Mouse (Mus musculus) activated CD4-positive, CD25-positive, alpha-beta regulatory T cell (primary cell): ENCODE results near the gene Papolb. TPM values are rescaled to one million over a fixed set of nuclear protein-coding genes. Genes with fewer than 3 reads are reported as not detected.

ENCODE experiments used
- polyA plus RNA-seq, 2 experiments: library from polyadenylated mRNA; unstranded; fragments of 100-300 nt; shearing (Covaris generic); gene quantifications; one replicate each; pipeline ENCODE4 v1.2.1; 2017

Gene Papolb
- polyA plus RNA-seq: not detected

GRCm38 (mm10) chr5:142529915-142530314 lies at the start of gene Papolb:
Gene Papolb (minus strand): TSS chr5:142530076.

GRCm38 (mm10) chr5:142550706-142551652 lies 21.1 kb upstream of the Papolb start, which contains the start of gene Radil:
Gene Radil (minus strand): TSS chr5:142551098.

Other genes starting within 250 kb of the Papolb start
- 10 to 100 TPM; 16.0 to 21.6 TPM for gene Foxk1, start 128.6 kb downstream of the Papolb start, polyA plus RNA-seq
- gene Ap5z1, start 66.1 kb downstream of the Papolb start, polyA plus RNA-seq: 10 to 100 TPM; 16.1 to 29.5 TPM
- under 1 TPM in 1 of 2 experiments, not detected in 1; 0.50 TPM for gene Radil, start 21.0 kb upstream of the Papolb start, polyA plus RNA-seq
- gene Mmd2, start 78.7 kb upstream of the Papolb start, polyA plus RNA-seq: under 1 TPM in 1 of 2 experiments, not detected in 1; 0.26 TPM
- 10 to 100 TPM; 33.5 to 46.4 TPM for gene Wipi2, start 97.6 kb upstream of the Papolb start, polyA plus RNA-seq
- 1 to 10 TPM; 1.8 to 5.0 TPM for gene Slc29a4, start 162.4 kb upstream of the Papolb start, polyA plus RNA-seq